Mouse (Mus musculus): Measurements from ENCODE around the gene Pacrg. TPM values are rescaled to one million over a fixed set of nuclear protein-coding genes. Genes with fewer than 3 reads are reported as not detected.

Pacrg gene
- polyA plus RNA-seq, 1 experiment from 2014 or later, result 3.7 TPM

- no peak overlapping the region for H3K9ac ChIP-seq (ENCODE audit: low read length)
- H3K4me1 ChIP-seq (replicated peaks; ENCODE audit: control insufficient read depth, insufficient read depth, low read length), result no peaks in the 10 kb centered on the region
- no peaks in the 10 kb centered on the region for H3K9me3 ChIP-seq (ENCODE audit: control insufficient read depth, low read length)
- ATAC-seq (ENCODE audit: low read depth), result no peak
- H3K36me3 ChIP-seq (ENCODE audit: control insufficient read depth, insufficient read depth, low read length), result no peaks in the 10 kb centered on the region
- no peak overlapping the region for H3K27ac ChIP-seq (ENCODE audit: low read length)
- H3K4me2 ChIP-seq (ENCODE audit: low read depth, low read length), result no peak overlapping the region
- 81% methylated on average over 16 of the region's 16 CpGs for WGBS
- H3K27me3 ChIP-seq (ENCODE audit: control insufficient read depth, insufficient read depth, low read depth, low read length), result no peaks in the 10 kb centered on the region
- no peak overlapping the region for H3K4me3 ChIP-seq (ENCODE audit: low read length)
These were observed 287.6 kb downstream of the Pacrg start for GRCm38 (mm10) chr17:10552295-10553056.

DNA sequence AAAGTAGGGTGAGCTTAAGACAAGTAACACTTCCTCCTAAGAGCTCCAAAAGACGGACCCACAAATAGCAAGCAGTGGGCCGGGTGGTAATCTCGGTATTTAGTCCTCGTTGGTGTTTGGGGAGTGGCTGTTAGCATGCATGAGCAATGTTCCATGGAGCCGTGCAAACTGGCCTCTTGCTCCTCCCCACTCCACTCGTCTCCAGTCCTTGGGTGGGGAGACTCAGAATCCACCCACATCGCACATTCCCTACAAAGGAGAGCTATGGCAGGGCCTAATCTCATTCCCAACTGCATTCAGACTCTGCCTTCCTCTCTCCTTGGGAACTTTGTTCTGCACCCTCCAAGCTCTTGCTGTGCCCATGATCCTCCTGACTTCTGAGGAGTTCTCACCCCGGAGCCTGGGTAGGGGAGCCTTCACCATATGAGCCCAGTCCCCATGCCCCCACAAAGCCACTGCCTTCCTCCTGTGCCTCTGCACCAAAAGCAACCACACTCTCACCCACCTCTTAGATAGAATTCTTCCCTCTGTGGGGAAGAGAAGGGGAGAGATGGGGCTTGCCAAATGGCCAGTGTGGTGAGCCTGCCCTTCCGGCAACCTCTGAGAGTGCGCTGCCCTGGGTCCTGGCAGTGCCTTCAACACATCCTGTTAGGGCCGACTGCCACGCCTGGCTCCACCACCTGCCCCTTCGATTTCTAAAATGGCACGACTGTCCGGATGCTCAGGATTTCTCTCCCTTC lies 289.2 kb downstream of the Pacrg start:
- no peaks in the 10 kb centered on the region for H3K36me3 ChIP-seq (ENCODE audit: control insufficient read depth, insufficient read depth, low read length)
- H3K27me3 ChIP-seq (ENCODE audit: control insufficient read depth, insufficient read depth, low read depth, low read length), result no peaks in the 10 kb centered on the region
- no peaks in the 10 kb centered on the region for H3K9me3 ChIP-seq (ENCODE audit: control insufficient read depth, low read length)
- 76% methylated on average over 15 of the region's 15 CpGs for WGBS
- no peaks in the 10 kb centered on the region for H3K4me1 ChIP-seq (replicated peaks; ENCODE audit: control insufficient read depth, insufficient read depth, low read length)
- ATAC-seq (ENCODE audit: low read depth), result no peak
- H3K4me3 ChIP-seq (ENCODE audit: low read length), result no peak overlapping the region
- no peak overlapping the region for H3K27ac ChIP-seq (ENCODE audit: low read length)
- no peak overlapping the region for H3K4me2 ChIP-seq (ENCODE audit: low read depth, low read length)
- no peak overlapping the region for H3K9ac ChIP-seq (ENCODE audit: low read length)

DNA sequence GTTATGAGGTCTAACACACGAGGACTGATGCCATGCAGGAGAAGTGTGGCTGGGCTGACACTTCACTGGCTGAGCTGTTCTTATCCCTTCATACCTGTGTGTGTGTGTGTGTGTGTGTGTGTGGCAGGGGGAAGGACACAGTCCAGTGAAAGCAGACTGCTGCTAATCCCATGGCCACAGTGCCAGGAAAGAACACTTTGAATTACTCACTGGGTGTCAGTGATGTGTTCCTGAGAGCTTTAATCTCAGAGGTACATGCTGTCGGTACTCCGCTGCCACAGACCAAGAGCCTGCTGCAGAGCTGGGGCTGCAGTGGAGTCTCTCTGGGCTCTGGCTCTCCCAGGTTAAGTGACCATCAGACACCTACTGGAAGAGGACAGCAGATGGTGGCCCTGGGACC lies 290.3 kb downstream of the Pacrg start:
- no peaks in the 10 kb centered on the region for H3K36me3 ChIP-seq (ENCODE audit: control insufficient read depth, insufficient read depth, low read length)
- 68% methylated on average over 3 of the region's 3 CpGs for WGBS
- H3K9me3 ChIP-seq (ENCODE audit: control insufficient read depth, low read length), result no peaks in the 10 kb centered on the region
- no peaks in the 10 kb centered on the region for H3K4me1 ChIP-seq (replicated peaks; ENCODE audit: control insufficient read depth, insufficient read depth, low read length)
- H3K27ac ChIP-seq (ENCODE audit: low read length), result no peak overlapping the region
- no peak overlapping the region for H3K4me3 ChIP-seq (ENCODE audit: low read length)
- no peak overlapping the region for H3K4me2 ChIP-seq (ENCODE audit: low read depth, low read length)
- no peak overlapping the region for H3K9ac ChIP-seq (ENCODE audit: low read length)
- no peak for ATAC-seq (ENCODE audit: low read depth)
- H3K27me3 ChIP-seq (ENCODE audit: control insufficient read depth, insufficient read depth, low read depth, low read length), result no peaks in the 10 kb centered on the region

DNA sequence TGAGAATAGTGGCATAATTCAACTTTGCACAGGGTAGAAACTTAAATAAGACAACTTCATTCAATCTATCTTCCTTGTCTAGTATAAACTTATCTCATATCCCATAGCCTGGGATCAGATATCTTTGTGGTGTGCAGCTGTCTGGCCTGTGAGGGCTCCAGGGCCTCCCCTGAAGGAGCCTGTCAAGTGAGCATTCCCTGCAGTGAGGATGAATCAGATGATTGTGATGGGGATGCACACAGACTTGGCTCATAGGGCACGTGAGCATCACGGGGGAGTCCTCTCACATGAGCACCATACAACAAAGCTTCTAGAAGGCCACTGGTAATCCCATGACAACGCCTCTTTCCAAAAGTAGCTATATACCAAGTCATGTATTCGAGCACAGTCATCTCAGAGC lies 291.1 kb downstream of the Pacrg start:
- H3K36me3 ChIP-seq (ENCODE audit: control insufficient read depth, insufficient read depth, low read length), result no peaks in the 10 kb centered on the region

DNA sequence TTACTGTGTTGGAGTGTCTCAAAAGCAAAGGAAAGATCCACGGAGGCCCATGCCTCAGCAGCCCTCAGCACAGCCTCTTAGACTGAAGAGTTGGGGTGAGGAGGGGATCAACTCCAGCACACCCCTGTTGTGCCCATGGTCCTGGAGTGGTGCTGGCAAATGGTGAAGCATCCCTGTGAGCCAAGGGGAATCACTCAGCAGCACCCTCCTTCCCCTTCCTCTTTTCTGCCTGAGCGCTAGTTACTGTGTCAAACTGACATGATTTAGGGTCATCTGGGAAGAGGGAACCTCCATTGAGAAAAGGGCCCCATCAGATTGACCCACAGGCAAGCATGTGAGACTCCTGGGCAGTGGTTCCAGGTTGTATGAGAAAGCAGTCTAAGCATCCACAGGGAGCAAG lies 299.3 kb downstream of the Pacrg start:
- no peak overlapping the region for H3K4me3 ChIP-seq (ENCODE audit: low read length)
- no peaks in the 10 kb centered on the region for H3K27me3 ChIP-seq (ENCODE audit: control insufficient read depth, insufficient read depth, low read depth, low read length)
- ATAC-seq (ENCODE audit: low read depth), result no peak
- H3K9me3 ChIP-seq (ENCODE audit: control insufficient read depth, low read length), result no peaks in the 10 kb centered on the region
- no peak overlapping the region for H3K4me2 ChIP-seq (ENCODE audit: low read depth, low read length)
- no peaks in the 10 kb centered on the region for H3K36me3 ChIP-seq (ENCODE audit: control insufficient read depth, insufficient read depth, low read length)
- H3K9ac ChIP-seq (ENCODE audit: low read length), result no peak overlapping the region
- no peaks in the 10 kb centered on the region for H3K4me1 ChIP-seq (replicated peaks; ENCODE audit: control insufficient read depth, insufficient read depth, low read length)
- no peak overlapping the region for H3K27ac ChIP-seq (ENCODE audit: low read length)
- WGBS, result 73% methylated on average over 2 of the region's 2 CpGs

More for the DNA sequence above, 291.1 kb downstream of the Pacrg start:
- Histone ChIP-seq H3K4me2 (ENCODE audit: low read depth, low read length) (no peak overlapping the region), H3K27ac (ENCODE audit: low read length) (no peak overlapping the region), H3K27me3 (ENCODE audit: control insufficient read depth, insufficient read depth, low read depth, low read length) (no peaks in the 10 kb centered on the region), H3K9ac (ENCODE audit: low read length) (no peak overlapping the region), H3K4me1 (replicated peaks; ENCODE audit: control insufficient read depth, insufficient read depth, low read length) (no peaks in the 10 kb centered on the region), H3K4me3 (ENCODE audit: low read length) (no peak overlapping the region), H3K9me3 (ENCODE audit: control insufficient read depth, low read length) (no peaks in the 10 kb centered on the region)
- no peak for ATAC-seq (ENCODE audit: low read depth)
- 85% methylated on average over 4 of the region's 4 CpGs for WGBS

DNA sequence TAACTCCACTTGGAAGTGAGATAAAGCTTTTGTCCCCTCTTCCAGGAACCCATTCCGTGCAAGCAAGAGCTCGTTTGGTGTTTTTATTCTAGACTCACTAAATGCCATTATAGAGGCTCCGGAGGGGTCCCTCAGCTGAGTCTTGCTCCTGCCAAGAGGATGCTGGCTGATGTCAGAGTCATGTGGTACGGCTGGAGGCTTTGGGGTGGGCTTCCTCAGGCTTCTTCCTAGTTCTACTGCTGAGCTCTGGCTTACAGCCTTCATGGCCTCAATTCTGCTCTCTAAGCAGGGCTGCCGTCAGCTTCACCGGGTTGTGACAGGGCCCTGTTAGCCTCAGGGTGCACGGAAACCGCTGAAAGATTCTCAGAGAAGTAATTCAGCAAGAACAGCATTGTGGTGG lies 305.9 kb downstream of the Pacrg start:
- no peak overlapping the region for H3K27ac ChIP-seq (ENCODE audit: low read length)
- no peaks in the 10 kb centered on the region for H3K9me3 ChIP-seq (ENCODE audit: control insufficient read depth, low read length)
- 66% methylated on average over 8 of the region's 8 CpGs for WGBS
- no peak for ATAC-seq (ENCODE audit: low read depth)
- H3K27me3 ChIP-seq (ENCODE audit: control insufficient read depth, insufficient read depth, low read depth, low read length), result no peaks in the 10 kb centered on the region; the same call in 1 of the 2 replicates
- no peak overlapping the region for H3K4me3 ChIP-seq (ENCODE audit: low read length)
- no peak overlapping the region for H3K4me2 ChIP-seq (ENCODE audit: low read depth, low read length)
- H3K9ac ChIP-seq (ENCODE audit: low read length), result no peak overlapping the region
- no peaks in the 10 kb centered on the region for H3K36me3 ChIP-seq (ENCODE audit: control insufficient read depth, insufficient read depth, low read length)
- H3K4me1 ChIP-seq (replicated peaks; ENCODE audit: control insufficient read depth, insufficient read depth, low read length), result no peaks in the 10 kb centered on the region

DNA sequence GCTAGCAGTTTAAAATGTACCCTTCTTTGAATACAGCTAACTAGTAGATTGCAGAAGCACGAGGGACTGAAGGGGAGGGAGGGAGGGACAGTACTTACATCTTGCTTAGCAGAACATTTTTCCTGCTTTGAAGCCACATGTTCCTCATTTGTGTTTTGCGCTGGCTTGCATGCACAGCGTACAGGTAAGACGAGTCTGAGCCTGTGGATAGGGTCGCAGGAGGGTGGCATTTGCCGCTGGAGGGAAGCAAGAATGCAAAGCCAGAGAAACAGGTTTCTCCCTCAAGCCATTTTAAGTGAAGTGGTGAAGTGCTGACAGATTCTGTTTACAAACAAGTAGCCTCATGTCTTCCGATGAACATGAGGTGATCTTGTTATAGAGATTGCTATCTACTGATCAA lies 306.6 kb downstream of the Pacrg start:
- no peaks in the 10 kb centered on the region; the same call in 1 of the 2 replicates for H3K27me3 ChIP-seq (ENCODE audit: control insufficient read depth, insufficient read depth, low read depth, low read length)
- ATAC-seq (ENCODE audit: low read depth), result no peak
- H3K27ac ChIP-seq (ENCODE audit: low read length), result no peak overlapping the region

GRCm38 (mm10) chr17:10531024-10531423 lies 309.1 kb downstream of the Pacrg start:
- Histone ChIP-seq H3K9me3 (ENCODE audit: control insufficient read depth, low read length) (no peaks in the 10 kb centered on the region), H3K4me2 (ENCODE audit: low read depth, low read length) (no peak overlapping the region), H3K4me1 (replicated peaks; ENCODE audit: control insufficient read depth, insufficient read depth, low read length) (no peaks in the 10 kb centered on the region), H3K9ac (ENCODE audit: low read length) (no peak overlapping the region), H3K27me3 (ENCODE audit: control insufficient read depth, insufficient read depth, low read depth, low read length) (no peaks in the 10 kb centered on the region; the same call in 1 of the 2 replicates), H3K27ac (ENCODE audit: low read length) (no peak overlapping the region), H3K36me3 (ENCODE audit: control insufficient read depth, insufficient read depth, low read length) (no peaks in the 10 kb centered on the region), H3K4me3 (ENCODE audit: low read length) (no peak overlapping the region)
- WGBS, result 30% methylated on average over 8 of the region's 8 CpGs
- ATAC-seq (ENCODE audit: low read depth), result no peak

More for the DNA sequence above, 306.6 kb downstream of the Pacrg start:
- H3K4me2 ChIP-seq (ENCODE audit: low read depth, low read length), result no peak overlapping the region
- no peaks in the 10 kb centered on the region for H3K9me3 ChIP-seq (ENCODE audit: control insufficient read depth, low read length)
- no peak overlapping the region for H3K9ac ChIP-seq (ENCODE audit: low read length)
- 57% methylated on average over 7 of the region's 7 CpGs for WGBS
- H3K4me1 ChIP-seq (replicated peaks; ENCODE audit: control insufficient read depth, insufficient read depth, low read length), result no peaks in the 10 kb centered on the region
- no peaks in the 10 kb centered on the region for H3K36me3 ChIP-seq (ENCODE audit: control insufficient read depth, insufficient read depth, low read length)
- H3K4me3 ChIP-seq (ENCODE audit: low read length), result no peak overlapping the region

DNA sequence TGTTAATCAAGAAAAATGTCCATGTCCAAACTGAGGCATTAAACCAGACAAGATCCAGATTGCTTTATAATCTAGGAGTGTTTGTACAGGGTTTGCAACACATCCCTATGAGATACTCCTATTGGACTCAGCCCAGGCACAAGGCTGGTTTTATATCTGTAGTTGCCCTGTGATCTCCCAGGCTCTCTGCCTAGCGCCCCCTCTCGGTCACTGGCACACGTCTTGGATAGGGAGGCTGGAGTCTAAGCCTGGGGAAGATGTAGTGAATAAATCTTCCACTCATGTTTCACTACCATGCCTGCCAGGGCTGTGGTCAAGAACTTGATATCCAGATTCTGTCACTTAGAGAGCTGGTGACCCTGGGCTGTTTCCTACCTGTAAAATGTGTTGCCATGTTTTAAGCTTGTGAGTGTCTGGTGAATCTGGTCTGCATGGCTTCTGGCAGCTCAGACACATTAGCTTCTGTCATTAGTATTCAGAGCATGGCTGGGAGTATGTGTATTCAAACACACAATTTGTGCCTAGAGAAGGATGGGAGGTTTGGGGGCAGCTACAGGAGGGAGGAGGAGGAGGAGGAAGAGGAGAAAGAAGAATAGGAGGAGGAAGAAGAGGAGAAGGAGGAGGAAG lies 310.7 kb downstream of the Pacrg start:
- no peak for ATAC-seq (ENCODE audit: low read depth)
- Histone ChIP-seq H3K4me1 (replicated peaks; ENCODE audit: control insufficient read depth, insufficient read depth, low read length) (no peaks in the 10 kb centered on the region), H3K9me3 (ENCODE audit: control insufficient read depth, low read length) (no peaks in the 10 kb centered on the region), H3K27ac (ENCODE audit: low read length) (no peak overlapping the region), H3K27me3 (ENCODE audit: control insufficient read depth, insufficient read depth, low read depth, low read length) (no peaks in the 10 kb centered on the region; the same call in 1 of the 2 replicates), H3K4me3 (ENCODE audit: low read length) (no peak overlapping the region), H3K4me2 (ENCODE audit: low read depth, low read length) (no peak overlapping the region), H3K9ac (ENCODE audit: low read length) (no peak overlapping the region), H3K36me3 (ENCODE audit: control insufficient read depth, insufficient read depth, low read length) (no peaks in the 10 kb centered on the region)
- 67% methylated on average over 3 of the region's 3 CpGs for WGBS
